Mouse (Mus musculus) intestine, embryonic 16.5 days (tissue): ENCODE data around the gene Flad1. TPM values are rescaled to one million over a fixed set of nuclear protein-coding genes. Genes with fewer than 3 reads are reported as not detected.
A peak's percentile ranks its signal among the peaks of the same experiment; 100 is the strongest.

ENCODE experiments used
- ATAC-seq: fragments of 200-750 bp; cut with Nextera tagmentation; 2 replicates; pipeline ENCODE4 v1.8.0; 2017; ENCODE audit warnings: moderate TSS enrichment, moderate library complexity
- H3K27ac ChIP-seq: fragments of 300-500 bp; sonication (generic); 2 replicates; pipeline ENCODE4 v1.5.1; 2014; ENCODE audit warnings: mild to moderate bottlenecking, low read length
- H3K27me3 ChIP-seq: fragments of 300-500 bp; sonication (generic); replicated peaks from 2 replicates; pipeline ENCODE4 v1.6.1; 2014; ENCODE audit warnings: low read length, control low read depth, mixed read lengths; ENCODE audit not compliant: control insufficient read depth, insufficient read depth
- H3K36me3 ChIP-seq: fragments of 300-500 bp; sonication (generic); 2 replicates; pipeline ENCODE4 v1.6.1; 2014; ENCODE audit warnings: low read length, control low read depth; ENCODE audit not compliant: control insufficient read depth, insufficient read depth
- H3K4me1 ChIP-seq: fragments of 300-500 bp; sonication (generic); 2 replicates; pipeline ENCODE4 v1.6.1; 2014; ENCODE audit warnings: low read length, control low read depth, mixed read lengths; ENCODE audit not compliant: control insufficient read depth, insufficient read depth
- H3K4me2 ChIP-seq: fragments of 300-500 bp; sonication (generic); 2 replicates; pipeline ENCODE4 v1.6.1; 2014; ENCODE audit warnings: low read depth, low read length, control low read depth
- H3K4me3 ChIP-seq: fragments of 300-500 bp; sonication (generic); 2 replicates; pipeline ENCODE4 v1.5.1; 2014; ENCODE audit warnings: mild to moderate bottlenecking, low read length
- H3K9ac ChIP-seq: fragments of 300-500 bp; sonication (generic); 2 replicates; pipeline ENCODE4 v1.6.1; 2014; ENCODE audit warnings: low read depth, low read length
- H3K9me3 ChIP-seq: fragments of 300-500 bp; sonication (generic); 2 replicates; pipeline ENCODE4 v1.6.1; 2016; ENCODE audit warnings: low read length, control low read depth; ENCODE audit not compliant: control insufficient read depth
- WGBS: fragments of 180-500 bp; shearing (Covaris S2); extraction: QIAGEN DNeasy Blood & Tissue Kit; methylation state at CpG from one replicate; pipeline ENCODE4 v1.1.7; 2014; 5-methylcytosine and 5-hydroxymethylcytosine counted together
- polyA plus RNA-seq: library from polyadenylated mRNA; unstranded; fragments of >200 nt; fragmentation: Nextera tagmentation; extraction: Ambion mirVana; gene quantifications from 2 replicates; pipeline ENCODE4 v1.2.1, GENCODE M21; 2015

Gene Flad1
- polyA plus RNA-seq, 1 experiment from 2014 or later = 44.5 TPM

DNA sequence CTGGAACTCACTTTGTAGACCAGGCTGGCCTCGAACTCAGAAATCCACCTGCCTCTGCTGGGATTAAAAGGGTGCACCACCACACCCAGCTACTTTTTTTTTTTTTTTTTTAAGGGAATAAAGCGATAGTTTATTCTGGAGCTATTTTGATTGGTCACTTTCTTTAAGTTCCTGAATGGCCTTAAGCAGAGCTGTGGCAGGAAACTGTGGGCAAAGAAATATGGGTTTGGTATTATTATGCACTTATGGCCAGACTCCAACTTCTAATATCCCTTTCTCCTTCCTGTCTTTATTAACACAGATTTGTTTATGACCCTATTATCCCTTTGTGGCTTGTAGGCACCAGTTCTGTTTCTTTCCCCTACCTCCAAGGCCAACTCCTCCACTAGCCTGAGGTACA lies 8.8 kb upstream of the Flad1 start:
- Histone ChIP-seq H3K4me1 (peaks cover 47% of the 10 kb centered on the region), H3K9me3 (no peaks in the 10 kb centered on the region), H3K9ac (peak overlapping the region; percentile 50), H3K27me3 (no peaks in the 10 kb centered on the region), H3K4me2 (peak overlapping the region; percentile 78), H3K4me3 (peak overlapping the region; percentile 58; the same call in 1 of the 2 replicates), H3K36me3 (peaks cover 10% of the 10 kb centered on the region), H3K27ac (peak overlapping the region; percentile 98)
- ATAC-seq = no peak
- WGBS = 57% methylated on average over 2 of the region's 2 CpGs

DNA sequence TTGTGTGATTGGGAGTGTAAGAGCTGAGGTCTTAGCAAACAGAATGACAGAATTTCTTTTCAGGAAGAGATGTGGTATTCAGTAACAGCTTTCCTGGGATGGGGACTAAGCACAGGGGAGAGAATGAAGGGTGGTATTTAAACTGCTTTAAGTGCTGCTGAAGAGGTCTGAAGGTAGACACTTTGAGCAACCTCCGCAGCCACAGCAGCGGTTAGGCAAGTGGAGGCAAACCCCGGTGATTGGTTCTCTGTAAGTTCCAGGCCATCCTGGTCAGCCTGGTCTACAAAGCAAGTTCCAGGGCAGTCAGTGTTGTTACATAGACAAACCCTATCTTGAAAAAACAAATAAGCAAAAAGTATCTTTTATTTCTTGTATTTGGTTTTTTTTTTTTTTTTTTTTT lies 8.3 kb upstream of the Flad1 start:
- Histone ChIP-seq H3K27me3 (no peaks in the 10 kb centered on the region), H3K4me3 (peak overlapping the region; percentile 60), H3K27ac (peak overlapping the region; percentile 98), H3K4me2 (peak overlapping the region; percentile 86), H3K9me3 (no peaks in the 10 kb centered on the region), H3K36me3 (peaks cover 10% of the 10 kb centered on the region), H3K9ac (peak overlapping the region; percentile 72), H3K4me1 (peaks cover 44% of the 10 kb centered on the region)
- WGBS = 23% methylated on average over 3 of the region's 3 CpGs
- no peak for ATAC-seq

DNA sequence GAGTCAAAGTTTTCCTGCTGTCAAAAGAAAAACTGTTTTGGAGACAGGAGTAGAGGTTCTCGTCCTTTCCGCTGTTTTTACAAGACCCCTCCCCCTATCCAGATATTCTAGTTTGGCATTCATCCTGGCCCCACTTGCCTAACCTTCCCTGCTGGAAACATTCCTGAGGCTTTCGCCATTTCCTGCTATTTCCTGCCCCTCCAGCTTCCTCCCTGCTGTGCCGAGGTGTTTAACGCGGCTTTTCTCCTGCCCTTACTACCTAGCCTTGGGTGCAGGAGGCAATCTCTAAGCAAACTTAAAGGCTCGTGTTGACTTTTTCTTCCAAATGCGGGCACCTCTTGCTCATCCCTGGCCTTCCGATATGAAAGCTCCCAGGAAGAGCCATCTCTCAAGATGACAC lies 7.9 kb upstream of the Flad1 start:
- Histone ChIP-seq H3K27me3 (no peaks in the 10 kb centered on the region), H3K9me3 (no peaks in the 10 kb centered on the region), H3K4me2 (peak overlapping the region; percentile 86), H3K36me3 (peaks cover 14% of the 10 kb centered on the region), H3K4me3 (peak overlapping the region; percentile 60), H3K9ac (peak overlapping the region; percentile 72), H3K27ac (peak overlapping the region; percentile 98), H3K4me1 (peaks cover 41% of the 10 kb centered on the region)
- WGBS = 1% methylated on average over 9 of the region's 9 CpGs
- no peak for ATAC-seq

- peak; percentile 43 for ATAC-seq
- H3K9me3 ChIP-seq = no peaks in the 10 kb centered on the region
- H3K27ac ChIP-seq = peak overlapping the region; percentile 98
- WGBS = under 1% methylated on average over 16 of the region's 16 CpGs
- H3K4me2 ChIP-seq = peak overlapping the region; percentile 86
- peak overlapping the region; percentile 72 for H3K9ac ChIP-seq
- no peaks in the 10 kb centered on the region for H3K27me3 ChIP-seq
- H3K36me3 ChIP-seq = peaks cover 18% of the 10 kb centered on the region
- H3K4me3 ChIP-seq = peak overlapping the region; percentile 60
- H3K4me1 ChIP-seq = peaks cover 34% of the 10 kb centered on the region
Observed at GRCm38 (mm10) chr3:89418861-89419250, 7.2 kb upstream of the Flad1 start.

GRCm38 (mm10) chr3:89418170-89418860 lies 6.6 kb upstream of the Flad1 start, which contains the start of the genes Cks1b and Shc1:
Cks1b (minus strand) TSS chr3:89418383.
Shc1 (plus strand) TSS chr3:89418443.
- Histone ChIP-seq H3K4me2 (peak within 1 kb of the TSS; percentile 86), H3K36me3 (peaks cover 19% of the 10 kb centered on the region), H3K9me3 (no peaks in the 10 kb centered on the region), H3K9ac (peak within 1 kb of the TSS; percentile 72), H3K4me1 (peaks cover 28% of the 10 kb centered on the region), H3K27ac (peak within 1 kb of the TSS; percentile 98), H3K27me3 (no peaks in the 10 kb centered on the region), H3K4me3 (peak within 1 kb of the TSS; percentile 60)
- ATAC-seq = peak; percentile 94
- under 1% methylated on average over 39 of the region's 39 CpGs for WGBS

DNA sequence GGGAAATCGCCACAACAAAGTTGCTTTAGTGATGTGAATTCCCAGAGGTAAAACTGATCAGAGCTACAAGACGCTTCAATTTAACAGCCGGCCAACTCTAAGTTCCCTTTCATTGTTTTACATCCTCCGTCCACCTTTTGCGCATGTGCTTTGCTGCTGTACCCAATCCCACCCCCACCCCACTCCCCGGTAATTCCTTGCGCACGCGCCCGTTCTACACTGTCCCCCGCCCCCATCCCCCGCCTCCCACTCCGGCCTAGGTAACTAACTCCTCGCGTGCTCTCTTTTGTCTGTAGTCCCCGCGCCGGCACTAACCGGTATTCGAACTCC lies 6.1 kb upstream of the Flad1 start:
- Histone ChIP-seq H3K4me2 (peak overlapping the region; percentile 74), H3K4me3 (peak overlapping the region; percentile 60), H3K9me3 (no peaks in the 10 kb centered on the region), H3K36me3 (peaks cover 19% of the 10 kb centered on the region), H3K9ac (peak overlapping the region; percentile 72), H3K27me3 (no peaks in the 10 kb centered on the region), H3K4me1 (peaks cover 23% of the 10 kb centered on the region), H3K27ac (peak overlapping the region; percentile 57)
- under 1% methylated on average over 20 of the region's 20 CpGs for WGBS
- ATAC-seq = peak; percentile 32

DNA sequence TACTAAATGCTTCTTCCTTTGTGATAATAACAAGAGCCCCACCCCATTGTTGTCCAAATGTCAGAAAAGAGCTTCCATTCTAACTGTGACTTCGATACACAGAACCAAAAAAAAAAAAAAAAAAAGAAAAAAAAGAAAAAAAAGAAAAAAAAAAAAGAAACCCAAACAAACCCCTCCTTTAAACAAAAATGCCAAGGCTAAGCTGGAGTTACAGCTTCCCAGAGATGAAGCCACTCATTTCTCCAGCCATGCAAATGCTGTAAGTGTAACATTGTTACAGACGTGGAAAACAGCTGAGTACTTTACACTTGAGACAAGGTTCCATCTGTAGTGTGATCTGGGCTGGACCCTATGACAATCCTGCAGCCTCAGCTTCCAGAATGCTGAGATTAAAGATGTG lies 5.5 kb upstream of the Flad1 start:
- H3K9me3 ChIP-seq = no peaks in the 10 kb centered on the region
- H3K27ac ChIP-seq = peak overlapping the region; percentile 57
- H3K4me2 ChIP-seq = peak overlapping the region; percentile 74
- WGBS = 17% methylated on average over 2 of the region's 2 CpGs
- no peak for ATAC-seq
- H3K27me3 ChIP-seq = no peaks in the 10 kb centered on the region
- peak overlapping the region; percentile 60 for H3K4me3 ChIP-seq
- H3K36me3 ChIP-seq = peaks cover 19% of the 10 kb centered on the region
- peaks cover 19% of the 10 kb centered on the region for H3K4me1 ChIP-seq
- H3K9ac ChIP-seq = peak overlapping the region; percentile 72

GRCm38 (mm10) chr3:89416158-89416557 lies 4.5 kb upstream of the Flad1 start:
- Histone ChIP-seq H3K27ac (no peak overlapping the region), H3K4me1 (peaks cover 12% of the 10 kb centered on the region), H3K36me3 (peaks cover 19% of the 10 kb centered on the region), H3K9me3 (no peaks in the 10 kb centered on the region), H3K4me2 (no peak overlapping the region), H3K9ac (no peak overlapping the region), H3K4me3 (no peak overlapping the region), H3K27me3 (no peaks in the 10 kb centered on the region)
- 97% methylated on average over 8 of the region's 8 CpGs for WGBS
- no peak for ATAC-seq

DNA sequence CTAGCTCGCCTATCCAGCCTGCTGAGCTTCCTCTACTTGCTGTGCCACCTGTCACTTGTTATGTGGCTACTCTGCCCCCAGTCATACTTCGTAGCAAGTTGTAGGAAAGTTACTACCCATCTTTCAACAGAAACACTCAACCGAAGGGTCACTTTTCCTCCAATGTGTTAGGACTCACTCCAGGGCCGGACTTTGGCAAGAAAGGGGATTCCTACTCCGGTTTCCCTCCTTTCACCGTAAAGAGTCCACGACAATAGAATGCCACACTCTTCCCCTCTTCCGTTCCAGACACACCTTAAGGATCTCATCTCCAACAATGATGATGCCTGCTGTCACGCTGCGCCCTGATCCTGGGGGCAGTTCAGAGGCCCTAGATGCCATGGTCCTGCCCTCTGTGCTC lies 806 bp downstream of the Flad1 start:
- Histone ChIP-seq H3K4me3 (peak overlapping the region; percentile 62), H3K4me2 (peak overlapping the region; percentile 67), H3K27ac (0 out of 2 replicates have a peak overlapping the region, but pooled peaks have one; percentile 43), H3K9me3 (no peaks in the 10 kb centered on the region), H3K36me3 (peaks cover 20% of the 10 kb centered on the region), H3K27me3 (no peaks in the 10 kb centered on the region), H3K9ac (peak overlapping the region; percentile 68), H3K4me1 (no peaks in the 10 kb centered on the region)
- WGBS = 74% methylated on average over 10 of the region's 10 CpGs
- no peak for ATAC-seq
